ENCODE assay signal across 8 mouse cellular contexts in genomic region chr7:132610468-132611318, GRCm38 (mm10). TPM values are rescaled to one million over a fixed set of nuclear protein-coding genes. Genes with fewer than 3 reads are reported as not detected.
DNase-seq lines count a peak whose midpoint lies in the region; ATAC-seq lines count a peak whose summit lies in the region.

TSS of gene Lhpp (plus strand) at chr7:132610638.

- H3K4me2 ChIP-seq in intestine, embryonic 14.5 days (ENCODE audit: low read length), result peak within 1 kb of the TSS; percentile 49

- no peaks in the 10 kb centered on the region for H3K36me3 ChIP-seq in intestine, embryonic 14.5 days (ENCODE audit: control insufficient read depth, insufficient read depth, low read length)

- 7% methylated on average over 44 of the region's 44 CpGs for WGBS in intestine, embryonic 14.5 days

- H3K4me1 ChIP-seq in intestine, embryonic 14.5 days (replicated peaks; ENCODE audit: control insufficient read depth, insufficient read depth, low read length), result no peaks in the 10 kb centered on the region

- ATAC-seq in intestine, embryonic 14.5 days (replicated peaks; ENCODE audit: low FRiP score, low TSS enrichment, low read depth), result peak; percentile 92
- peak; percentile 95 for ATAC-seq in megakaryocyte-erythroid progenitor cell, adult 5-6 weeks (replicated peaks; ENCODE audit: low FRiP score, low TSS enrichment, poor library complexity, severe bottlenecking)

- DNase-seq in adrenal gland, adult 8-10 months, result peak; percentile 80
- peak; percentile 93 for DNase-seq in embryo, embryonic 11 days
- peak; percentile 80 for DNase-seq in gastrocnemius, postnatal 25 days
- DNase-seq in intestine, embryonic 14.5 days (ENCODE audit: low spot score), result peak; percentile 94
- peak; percentile 79 for DNase-seq in left cerebral cortex, postnatal 14 days (ENCODE audit: low spot score in 2 of 2)
- peak; percentile 82 for DNase-seq in right cerebral cortex, postnatal 14 days
- DNase-seq in urinary bladder, postnatal 4 days (ENCODE audit: low spot score in 2 of 2), result peak; percentile 77 to 84

- H3K9me3 ChIP-seq in intestine, embryonic 14.5 days (ENCODE audit: control insufficient read depth, low read length), result no peaks in the 10 kb centered on the region

- H3K4me3 ChIP-seq in intestine, embryonic 14.5 days (ENCODE audit: low read depth, low read length), result peak within 1 kb of the TSS; percentile 46

- H3K9ac ChIP-seq in intestine, embryonic 14.5 days (ENCODE audit: low read length), result peak within 1 kb of the TSS; percentile 17; the same call in 1 of the 2 replicates

- H3K27ac ChIP-seq in intestine, embryonic 14.5 days (ENCODE audit: low read depth), result no peak within 1 kb of the TSS

- intact Hi-C loops in left cerebral cortex, postnatal 14 days (cut with DNase I), result no loop called here

- H3K27me3 ChIP-seq in intestine, embryonic 14.5 days (replicated peaks; ENCODE audit: control insufficient read depth, insufficient read depth, low read length), result 0 out of 2 replicates have a peak, but pooled peaks cover 4% of the 10 kb centered on the region

RNA-seq across cellular contexts. Expression of gene Lhpp, which starts in this region (rescaled TPM):
- 10 to 100 TPM; 26.7 to 38.0 (median 29.8) TPM for total RNA-seq in adrenal gland, adult 8-10 months (2022)
- 10 to 100 TPM; 12.5 to 13.2 TPM for total RNA-seq in gastrocnemius, postnatal 25 days (2021)
- polyA plus RNA-seq in intestine, embryonic 14.5 days (2014; fragmentation: Nextera tagmentation; extraction: Ambion mirVana), result 39.8 and 42.3 TPM in 2 replicates
- 10 to 100 TPM; 20.5 to 21.8 TPM for total RNA-seq in left cerebral cortex, postnatal 14 days (2021)
- 15.0 and 18.9 TPM in 2 replicates for total RNA-seq in megakaryocyte-erythroid progenitor cell, adult 5-6 weeks (2014; fragmentation: Nextera tagmentation)
- total RNA-seq in megakaryocyte-erythroid progenitor cell, adult 5-6 weeks (2017), result 12.3 and 19.4 TPM in 2 replicates
